Mouse (Mus musculus): Measurements from ENCODE around the gene Vhl. TPM values are rescaled to one million over a fixed set of nuclear protein-coding genes. Genes with fewer than 3 reads are reported as not detected.

The Vhl gene
- polyA plus RNA-seq (2015; fragmentation: Nextera tagmentation; extraction: Ambion mirVana) = 8.7 and 10.8 TPM in 2 replicates

GRCm38 (mm10) chr6:113623941-113624751 is at the start of gene Vhl:
TSS of gene Vhl (plus strand) at chr6:113623959.
- WGBS (ENCODE audit: insufficient replicate concordance) = under 1% methylated on average over 76 of the region's 76 CpGs
- peak; percentile 89 for ATAC-seq (ENCODE audit: insufficient read depth)

GRCm38 (mm10) chr6:113576044-113576443 is 47.7 kb upstream of the Vhl start:
- Histone ChIP-seq H3K9me3 (replicated peaks) (no peaks in the 10 kb centered on the region), H3K36me3 (replicated peaks) (peaks cover 66% of the 10 kb centered on the region), H3K4me3 (replicated peaks) (no peak overlapping the region), H3K4me2 (no peak overlapping the region), H3K4me1 (replicated peaks) (no peaks in the 10 kb centered on the region), H3K9ac (no peak overlapping the region), H3K27me3 (no peaks in the 10 kb centered on the region), H3K27ac (replicated peaks) (no peak overlapping the region)
- 88% methylated on average over 6 of the region's 6 CpGs for WGBS (ENCODE audit: insufficient replicate concordance)
- no peak for ATAC-seq (ENCODE audit: insufficient read depth)

More at GRCm38 (mm10) chr6:113623941-113624751, at the start of gene Vhl:
- Histone ChIP-seq H3K9me3 (replicated peaks) (no peaks in the 10 kb centered on the region), H3K27ac (replicated peaks) (peak within 1 kb of the TSS; percentile 85), H3K4me1 (replicated peaks) (peaks cover 29% of the 10 kb centered on the region), H3K27me3 (no peaks in the 10 kb centered on the region), H3K9ac (peak within 1 kb of the TSS; percentile 84), H3K4me3 (replicated peaks) (peak within 1 kb of the TSS; percentile 83), H3K4me2 (peak within 1 kb of the TSS; percentile 94), H3K36me3 (replicated peaks) (peaks cover 13% of the 10 kb centered on the region)

GRCm38 (mm10) chr6:113579306-113579705 is 44.5 kb upstream of the Vhl start:
- no peak overlapping the region for H3K4me2 ChIP-seq
- WGBS (ENCODE audit: insufficient replicate concordance) = 83% methylated on average over 3 of the region's 3 CpGs
- H3K27me3 ChIP-seq = no peaks in the 10 kb centered on the region
- H3K9ac ChIP-seq = no peak overlapping the region
- H3K27ac ChIP-seq (replicated peaks) = no peak overlapping the region
- H3K36me3 ChIP-seq (replicated peaks) = peaks cover 64% of the 10 kb centered on the region
- ATAC-seq (ENCODE audit: insufficient read depth) = no peak
- H3K4me3 ChIP-seq (replicated peaks) = no peak overlapping the region
- no peaks in the 10 kb centered on the region for H3K4me1 ChIP-seq (replicated peaks)
- no peaks in the 10 kb centered on the region for H3K9me3 ChIP-seq (replicated peaks)

- no peaks in the 10 kb centered on the region for H3K4me1 ChIP-seq (replicated peaks)
- ATAC-seq (ENCODE audit: insufficient read depth) = no peak
- no peak overlapping the region for H3K4me3 ChIP-seq (replicated peaks)
- peaks cover 53% of the 10 kb centered on the region for H3K36me3 ChIP-seq (replicated peaks)
- no peaks in the 10 kb centered on the region for H3K9me3 ChIP-seq (replicated peaks)
- no peak overlapping the region for H3K4me2 ChIP-seq
- no peak overlapping the region for H3K9ac ChIP-seq
- WGBS (ENCODE audit: insufficient replicate concordance) = 81% methylated on average over 4 of the region's 4 CpGs
- H3K27me3 ChIP-seq = no peaks in the 10 kb centered on the region
- H3K27ac ChIP-seq (replicated peaks) = no peak overlapping the region
These were observed 40.7 kb upstream of the Vhl start for GRCm38 (mm10) chr6:113583023-113583422.

GRCm38 (mm10) chr6:113585065-113585464 is 38.7 kb upstream of the Vhl start:
- no peaks in the 10 kb centered on the region for H3K27me3 ChIP-seq
- 81% methylated on average over 5 of the region's 5 CpGs for WGBS (ENCODE audit: insufficient replicate concordance)
- H3K36me3 ChIP-seq (replicated peaks) = peaks cover 51% of the 10 kb centered on the region

GRCm38 (mm10) chr6:113586466-113587183 is 37.1 kb upstream of the Vhl start:
- no peak overlapping the region for H3K4me3 ChIP-seq (replicated peaks)
- H3K4me1 ChIP-seq (replicated peaks) = no peaks in the 10 kb centered on the region
- H3K27me3 ChIP-seq = no peaks in the 10 kb centered on the region
- H3K4me2 ChIP-seq = no peak overlapping the region
- peaks cover 44% of the 10 kb centered on the region for H3K36me3 ChIP-seq (replicated peaks)
- H3K27ac ChIP-seq (replicated peaks) = no peak overlapping the region
- ATAC-seq (ENCODE audit: insufficient read depth) = no peak
- H3K9me3 ChIP-seq (replicated peaks) = no peaks in the 10 kb centered on the region
- 66% methylated on average over 5 of the region's 5 CpGs for WGBS (ENCODE audit: insufficient replicate concordance)
- H3K9ac ChIP-seq = no peak overlapping the region

More at GRCm38 (mm10) chr6:113585065-113585464, 38.7 kb upstream of the Vhl start:
- Histone ChIP-seq H3K9me3 (replicated peaks) (no peaks in the 10 kb centered on the region), H3K9ac (no peak overlapping the region), H3K4me2 (no peak overlapping the region), H3K4me3 (replicated peaks) (no peak overlapping the region), H3K4me1 (replicated peaks) (no peaks in the 10 kb centered on the region), H3K27ac (replicated peaks) (no peak overlapping the region)
- no peak for ATAC-seq (ENCODE audit: insufficient read depth)

GRCm38 (mm10) chr6:113592637-113593036 is 31.1 kb upstream of the Vhl start:
- H3K27me3 ChIP-seq = no peaks in the 10 kb centered on the region
- no peak overlapping the region for H3K9ac ChIP-seq
- WGBS (ENCODE audit: insufficient replicate concordance) = 75% methylated on average over 2 of the region's 2 CpGs
- no peak overlapping the region for H3K27ac ChIP-seq (replicated peaks)
- H3K4me2 ChIP-seq = no peak overlapping the region
- H3K4me1 ChIP-seq (replicated peaks) = no peaks in the 10 kb centered on the region
- H3K9me3 ChIP-seq (replicated peaks) = no peaks in the 10 kb centered on the region
- ATAC-seq (ENCODE audit: insufficient read depth) = no peak
- peaks cover 15% of the 10 kb centered on the region for H3K36me3 ChIP-seq (replicated peaks)
- no peak overlapping the region for H3K4me3 ChIP-seq (replicated peaks)

- Histone ChIP-seq H3K4me3 (replicated peaks) (no peak overlapping the region), H3K36me3 (replicated peaks) (peaks cover 12% of the 10 kb centered on the region; the same call in 1 of the 2 replicates), H3K27me3 (no peaks in the 10 kb centered on the region), H3K9ac (no peak overlapping the region), H3K4me1 (replicated peaks) (0 out of 2 replicates have a peak, but pooled peaks cover 7% of the 10 kb centered on the region), H3K27ac (replicated peaks) (no peak overlapping the region), H3K9me3 (replicated peaks) (no peaks in the 10 kb centered on the region), H3K4me2 (no peak overlapping the region)
- ATAC-seq (ENCODE audit: insufficient read depth) = no peak
- 76% methylated on average over 4 of the region's 4 CpGs for WGBS (ENCODE audit: insufficient replicate concordance)
These were observed 25.8 kb upstream of the Vhl start for GRCm38 (mm10) chr6:113597945-113598344.

GRCm38 (mm10) chr6:113599833-113600232 is 23.9 kb upstream of the Vhl start:
- H3K4me1 ChIP-seq (replicated peaks) = peaks cover 15% of the 10 kb centered on the region
- no peak overlapping the region for H3K27ac ChIP-seq (replicated peaks)
- ATAC-seq (ENCODE audit: insufficient read depth) = no peak
- 78% methylated on average over 5 of the region's 5 CpGs for WGBS (ENCODE audit: insufficient replicate concordance)
- H3K9me3 ChIP-seq (replicated peaks) = no peaks in the 10 kb centered on the region
- no peak overlapping the region for H3K4me2 ChIP-seq
- no peak overlapping the region for H3K4me3 ChIP-seq (replicated peaks)
- peaks cover 12% of the 10 kb centered on the region; the same call in 1 of the 2 replicates for H3K36me3 ChIP-seq (replicated peaks)
- H3K27me3 ChIP-seq = no peaks in the 10 kb centered on the region
- no peak overlapping the region for H3K9ac ChIP-seq

- H3K4me3 ChIP-seq (replicated peaks) = no peak within 1 kb of the TSS
- H3K27ac ChIP-seq (replicated peaks) = no peak within 1 kb of the TSS
- no peaks in the 10 kb centered on the region for H3K9me3 ChIP-seq (replicated peaks)
- WGBS (ENCODE audit: insufficient replicate concordance) = 74% methylated on average over 23 of the region's 23 CpGs
- no peak within 1 kb of the TSS for H3K9ac ChIP-seq
- peaks cover 21% of the 10 kb centered on the region for H3K4me1 ChIP-seq (replicated peaks)
- H3K36me3 ChIP-seq (replicated peaks) = peaks cover 12% of the 10 kb centered on the region; the same call in 1 of the 2 replicates
- no peak for ATAC-seq (ENCODE audit: insufficient read depth)
- no peaks in the 10 kb centered on the region for H3K27me3 ChIP-seq
- no peak within 1 kb of the TSS for H3K4me2 ChIP-seq
These were observed 23.1 kb upstream of the Vhl start, which contains the start of gene Fancd2os for GRCm38 (mm10) chr6:113600543-113601139. TSS of gene Fancd2os (minus strand) at chr6:113600715.

GRCm38 (mm10) chr6:113602821-113603220 is 20.9 kb upstream of the Vhl start:
- 74% methylated on average over 6 of the region's 6 CpGs for WGBS (ENCODE audit: insufficient replicate concordance)
- Histone ChIP-seq H3K4me3 (replicated peaks) (no peak overlapping the region), H3K27me3 (no peaks in the 10 kb centered on the region), H3K4me2 (no peak overlapping the region), H3K27ac (replicated peaks) (no peak overlapping the region), H3K9me3 (replicated peaks) (no peaks in the 10 kb centered on the region), H3K9ac (no peak overlapping the region), H3K4me1 (replicated peaks) (peaks cover 35% of the 10 kb centered on the region), H3K36me3 (replicated peaks) (0 out of 2 replicates have a peak, but pooled peaks cover 4% of the 10 kb centered on the region)
- ATAC-seq (ENCODE audit: insufficient read depth) = no peak
